Mouse (Mus musculus): Measurements from ENCODE around the gene Nxf7. TPM values are rescaled to one million over a fixed set of nuclear protein-coding genes. Genes with fewer than 3 reads are reported as not detected.
"Not testable (repeated sequence)": the region's sequence is repeated elsewhere in the genome, so short reads cannot be mapped to it uniquely, and the experiment has no call there.

Gene Nxf7
- polyA plus RNA-seq, 1 experiment from 2014 or later: 0.29 TPM

- H3K4me1 ChIP-seq (replicated peaks); H3K4me3 ChIP-seq; H3K27ac ChIP-seq (ENCODE audit: poor library complexity, severe bottlenecking); ATAC-seq (ENCODE audit: insufficient number of reproducible peaks, low FRiP score); H3K4me2 ChIP-seq; H3K9me3 ChIP-seq (replicated peaks); H3K36me3 ChIP-seq; H3K27me3 ChIP-seq (replicated peaks); H3K9ac ChIP-seq: not testable (repeated sequence)
- 18% methylated on average over 4 of the region's 4 CpGs for WGBS
Observed at GRCm38 (mm10) chrX:135560933-135561332, 37.6 kb downstream of the Nxf7 start.

GRCm38 (mm10) chrX:135559665-135560064 lies 38.9 kb downstream of the Nxf7 start:
- ATAC-seq (ENCODE audit: insufficient number of reproducible peaks, low FRiP score); H3K9me3 ChIP-seq (replicated peaks); H3K4me2 ChIP-seq; H3K27ac ChIP-seq (ENCODE audit: poor library complexity, severe bottlenecking); H3K36me3 ChIP-seq; H3K4me3 ChIP-seq; H3K9ac ChIP-seq; H3K27me3 ChIP-seq (replicated peaks); H3K4me1 ChIP-seq (replicated peaks): not testable (repeated sequence)
- WGBS: 32% methylated on average over 8 of the region's 8 CpGs

Other genes with a start within 250 kb of the Nxf7 start
- not detected in 2 replicates for gene Gm5128, start 225.5 kb downstream of the Nxf7 start, polyA plus RNA-seq (2016; fragmentation: Nextera tagmentation; extraction: Ambion mirVana)
- gene Gm7903, start 164.9 kb downstream of the Nxf7 start, polyA plus RNA-seq (2016; fragmentation: Nextera tagmentation; extraction: Ambion mirVana): not detected in 2 replicates
- not detected in 2 replicates for gene AV320801, start 104.2 kb downstream of the Nxf7 start, polyA plus RNA-seq (2016; fragmentation: Nextera tagmentation; extraction: Ambion mirVana)
- not detected in 2 replicates for gene Prame, start 28.9 kb upstream of the Nxf7 start, polyA plus RNA-seq (2016; fragmentation: Nextera tagmentation; extraction: Ambion mirVana)
- gene Tcp11x2, start 95.0 kb upstream of the Nxf7 start, polyA plus RNA-seq (2016; fragmentation: Nextera tagmentation; extraction: Ambion mirVana): not detected in 2 replicates
- 1.7 TPM in 1 of 2 replicates, not detected in the other for gene Tmsb15a, start 126.5 kb upstream of the Nxf7 start, polyA plus RNA-seq (2016; fragmentation: Nextera tagmentation; extraction: Ambion mirVana)
- 9.8 and 9.9 TPM in 2 replicates for gene Armcx5, start 144.0 kb upstream of the Nxf7 start, polyA plus RNA-seq (2016; fragmentation: Nextera tagmentation; extraction: Ambion mirVana)
- 48.5 and 48.7 TPM in 2 replicates for gene Gprasp1, start 144.0 kb upstream of the Nxf7 start, polyA plus RNA-seq (2016; fragmentation: Nextera tagmentation; extraction: Ambion mirVana)
- 71.7 and 74.5 TPM in 2 replicates for gene Bhlhb9, start 198.8 kb upstream of the Nxf7 start, polyA plus RNA-seq (2016; fragmentation: Nextera tagmentation; extraction: Ambion mirVana)
- 23.1 and 23.9 TPM in 2 replicates for gene Gprasp2, start 240.3 kb upstream of the Nxf7 start, polyA plus RNA-seq (2016; fragmentation: Nextera tagmentation; extraction: Ambion mirVana)